Mouse (Mus musculus): Measurements from ENCODE around the gene Snx9. TPM values are rescaled to one million over a fixed set of nuclear protein-coding genes. Genes with fewer than 3 reads are reported as not detected.

Gene Snx9
- polyA plus RNA-seq, 1 experiment from 2014 or later, result 6.1 TPM

GRCm38 (mm10) chr17:5977921-5978504 lies 136.9 kb downstream of the Snx9 start:
- Histone ChIP-seq H3K27me3 (replicated peaks; ENCODE audit: control insufficient read depth, insufficient read depth, low read length) (no peaks in the 10 kb centered on the region), H3K4me2 (ENCODE audit: low read length) (no peak overlapping the region), H3K4me1 (ENCODE audit: control insufficient read depth, insufficient read depth, low read depth, low read length) (peaks cover 12% of the 10 kb centered on the region), H3K9ac (ENCODE audit: low read depth, low read length) (no peak overlapping the region), H3K4me3 (ENCODE audit: low read length) (no peak overlapping the region), H3K9me3 (ENCODE audit: control insufficient read depth, low read length) (no peaks in the 10 kb centered on the region), H3K27ac (ENCODE audit: low read depth, low read length) (no peak overlapping the region), H3K36me3 (ENCODE audit: control insufficient read depth, insufficient read depth, low read length) (no peaks in the 10 kb centered on the region)
- no peak for ATAC-seq
- 63% methylated on average over 8 of the region's 8 CpGs for WGBS

DNA sequence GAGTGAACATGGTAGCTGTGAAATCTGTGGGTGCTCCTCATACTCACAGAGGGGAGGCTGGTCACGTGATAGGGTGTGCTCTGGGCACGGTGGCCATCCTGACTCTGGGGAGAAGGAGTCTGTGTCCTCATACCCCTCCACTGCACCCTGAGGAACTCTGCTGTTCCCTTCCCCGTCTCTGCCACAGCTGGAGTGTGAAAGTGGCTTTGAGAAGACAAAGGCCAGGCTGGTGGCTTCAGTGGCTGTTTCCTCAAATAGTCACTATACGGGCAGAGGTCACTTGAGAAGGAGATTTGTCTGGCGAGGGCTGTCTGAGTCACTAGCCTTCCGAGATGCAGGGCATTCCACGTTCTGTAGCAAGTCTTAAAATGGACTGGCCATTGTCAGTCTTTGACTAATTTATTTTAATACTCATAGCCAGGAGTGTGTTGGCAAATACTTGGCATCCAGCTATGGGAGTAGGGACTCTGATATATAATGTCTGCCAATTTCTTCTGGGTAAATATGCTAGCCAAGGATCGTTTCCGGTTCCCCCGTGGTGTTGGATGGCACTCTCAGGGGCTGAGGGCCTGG lies 137.5 kb downstream of the Snx9 start:
- Histone ChIP-seq H3K9me3 (ENCODE audit: control insufficient read depth, low read length) (no peaks in the 10 kb centered on the region), H3K4me3 (ENCODE audit: low read length) (no peak overlapping the region), H3K9ac (ENCODE audit: low read depth, low read length) (no peak overlapping the region), H3K4me1 (ENCODE audit: control insufficient read depth, insufficient read depth, low read depth, low read length) (peaks cover 12% of the 10 kb centered on the region), H3K4me2 (ENCODE audit: low read length) (no peak overlapping the region), H3K27ac (ENCODE audit: low read depth, low read length) (no peak overlapping the region), H3K27me3 (replicated peaks; ENCODE audit: control insufficient read depth, insufficient read depth, low read length) (no peaks in the 10 kb centered on the region), H3K36me3 (ENCODE audit: control insufficient read depth, insufficient read depth, low read length) (no peaks in the 10 kb centered on the region)
- 59% methylated on average over 10 of the region's 10 CpGs for WGBS
- ATAC-seq, result no peak

DNA sequence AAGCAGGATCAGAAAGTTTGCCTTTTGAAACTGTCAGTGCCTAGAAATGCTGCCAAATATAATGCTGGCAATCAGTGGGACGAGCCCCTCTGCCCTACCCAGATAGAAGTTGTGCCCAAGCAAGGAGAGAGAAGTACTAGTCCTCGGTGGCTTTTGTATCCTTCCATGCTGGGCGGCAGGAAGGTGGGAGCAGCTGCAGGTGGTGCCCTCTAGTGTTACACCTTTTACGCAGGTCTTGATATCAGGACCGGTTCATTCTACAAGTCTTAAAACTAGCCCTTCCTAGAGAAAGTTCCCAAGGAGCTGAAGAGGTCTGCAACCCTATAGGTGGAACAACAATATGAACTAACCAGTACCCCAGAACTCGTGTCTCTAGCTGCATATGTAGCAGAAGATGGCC lies 139.7 kb downstream of the Snx9 start:
- Histone ChIP-seq H3K27ac (ENCODE audit: low read depth, low read length) (no peak overlapping the region), H3K36me3 (ENCODE audit: control insufficient read depth, insufficient read depth, low read length) (no peaks in the 10 kb centered on the region), H3K4me2 (ENCODE audit: low read length) (no peak overlapping the region), H3K27me3 (replicated peaks; ENCODE audit: control insufficient read depth, insufficient read depth, low read length) (no peaks in the 10 kb centered on the region), H3K4me3 (ENCODE audit: low read length) (no peak overlapping the region), H3K4me1 (ENCODE audit: control insufficient read depth, insufficient read depth, low read depth, low read length) (peaks cover 10% of the 10 kb centered on the region), H3K9me3 (ENCODE audit: control insufficient read depth, low read length) (no peaks in the 10 kb centered on the region), H3K9ac (ENCODE audit: low read depth, low read length) (no peak overlapping the region)
- WGBS, result 50% methylated on average over 6 of the region's 6 CpGs
- ATAC-seq, result no peak

Other genes starting within 250 kb of the Snx9 start
- gene Synj2, start 100.0 kb downstream of the Snx9 start, polyA plus RNA-seq (2015; fragmentation: Nextera tagmentation; extraction: Ambion mirVana), result 1.9 and 2.1 TPM in 2 replicates
- gene Serac1, start 238.4 kb downstream of the Snx9 start, polyA plus RNA-seq (2015; fragmentation: Nextera tagmentation; extraction: Ambion mirVana), result 11.8 and 12.5 TPM in 2 replicates
- 201 and 227 TPM in 2 replicates for gene Gtf2h5, start 238.5 kb downstream of the Snx9 start, polyA plus RNA-seq (2015; fragmentation: Nextera tagmentation; extraction: Ambion mirVana)

Measured in hindbrain, embryonic 16.5 days (tissue).